Mouse (Mus musculus) limb, embryonic 10.5 days (tissue): ENCODE data around the gene Trmt44. TPM values are rescaled to one million over a fixed set of nuclear protein-coding genes. Genes with fewer than 3 reads are reported as not detected.
A peak's percentile ranks its signal among the peaks of the same experiment; 100 is the strongest.

Experiments
- DNase-seq: peaks from one replicate; pipeline ENCODE4 v3.0.0-alpha.2; 2017; ENCODE audit warnings: low spot score
- H3K27ac ChIP-seq: fragments of 300-500 bp; sonication (generic); 2 replicates; pipeline ENCODE4 v1.5.1; 2016; ENCODE audit warnings: mild to moderate bottlenecking
- H3K27me3 ChIP-seq: fragments of 300-500 bp; sonication (generic); 2 replicates; pipeline ENCODE4 v1.6.1; 2016; ENCODE audit warnings: low read depth, mild to moderate bottlenecking; ENCODE audit not compliant: poor library complexity, severe bottlenecking
- H3K36me3 ChIP-seq: fragments of 300-500 bp; sonication (generic); 2 replicates; pipeline ENCODE4 v1.6.1; 2016; ENCODE audit warnings: mild to moderate bottlenecking, moderate library complexity
- H3K4me1 ChIP-seq: fragments of 300-500 bp; sonication (generic); 2 replicates; pipeline ENCODE4 v1.6.1; 2016
- H3K4me3 ChIP-seq: fragments of 300-500 bp; sonication (generic); 2 replicates; pipeline ENCODE4 v1.5.1; 2016; ENCODE audit warnings: mild to moderate bottlenecking, moderate library complexity
- H3K9me3 ChIP-seq: fragments of 300-500 bp; sonication (generic); replicated peaks from 2 replicates; pipeline ENCODE4 v1.6.1; 2016; ENCODE audit warnings: mild to moderate bottlenecking
- WGBS: fragments of 180-500 bp; shearing (Covaris S2); methylation state at CpG from one replicate; pipeline ENCODE4 v1.1.7; 2016; 5-methylcytosine and 5-hydroxymethylcytosine counted together
- polyA plus RNA-seq: library from polyadenylated mRNA; unstranded; fragments of >200 nt; fragmentation: Nextera tagmentation; extraction: Ambion mirVana; gene quantifications from 2 replicates; pipeline ENCODE4 v1.2.1, GENCODE M21; 2016

Gene Trmt44
- polyA plus RNA-seq, 1 experiment from 2014 or later, result 10.6 TPM

GRCm38 (mm10) chr5:35525469-35526123, 49.3 kb downstream of the Trmt44 start, which contains the start of gene Cpz:
Cpz (minus strand) TSS chr5:35525698.
- peaks cover 38% of the 10 kb centered on the region for H3K4me1 ChIP-seq
- peak within 1 kb of the TSS; percentile 79 for H3K27ac ChIP-seq
- DNase-seq, result peak; percentile 89
- no peaks in the 10 kb centered on the region for H3K9me3 ChIP-seq
- H3K27me3 ChIP-seq, result peaks cover 58% of the 10 kb centered on the region
- WGBS, result 3% methylated on average over 29 of the region's 29 CpGs
- H3K36me3 ChIP-seq, result no peaks in the 10 kb centered on the region
- peak within 1 kb of the TSS; percentile 54 for H3K4me3 ChIP-seq

GRCm38 (mm10) chr5:35524381-35524780, 50.5 kb downstream of the Trmt44 start:
- WGBS, result 70% methylated on average over 2 of the region's 2 CpGs
- Histone ChIP-seq H3K27me3 (peaks cover 67% of the 10 kb centered on the region), H3K4me3 (peak overlapping the region; percentile 54; the same call in 1 of the 2 replicates), H3K36me3 (no peaks in the 10 kb centered on the region), H3K9me3 (no peaks in the 10 kb centered on the region), H3K4me1 (peaks cover 38% of the 10 kb centered on the region), H3K27ac (0 out of 2 replicates have a peak overlapping the region, but pooled peaks have one; percentile 79)
- peak; percentile 56 for DNase-seq

- Histone ChIP-seq H3K4me1 (peaks cover 37% of the 10 kb centered on the region), H3K4me3 (no peak overlapping the region), H3K27me3 (peaks cover 67% of the 10 kb centered on the region), H3K9me3 (no peaks in the 10 kb centered on the region), H3K36me3 (no peaks in the 10 kb centered on the region), H3K27ac (no peak overlapping the region)
- 4% methylated on average over 5 of the region's 5 CpGs for WGBS
- peak; percentile 85 for DNase-seq
These were observed 51.1 kb downstream of the Trmt44 start for GRCm38 (mm10) chr5:35523735-35524134.

GRCm38 (mm10) chr5:35516781-35517180, 58.1 kb downstream of the Trmt44 start:
- H3K27ac ChIP-seq, result no peak overlapping the region
- 92% methylated on average over 11 of the region's 11 CpGs for WGBS

GRCm38 (mm10) chr5:35510589-35510988, 64.3 kb downstream of the Trmt44 start:
- H3K27me3 ChIP-seq, result peaks cover 52% of the 10 kb centered on the region
- WGBS, result 26% methylated on average over 5 of the region's 5 CpGs
- DNase-seq, result peak; percentile 83

More at GRCm38 (mm10) chr5:35516781-35517180, 58.1 kb downstream of the Trmt44 start:
- Histone ChIP-seq H3K27me3 (peaks cover 28% of the 10 kb centered on the region), H3K4me1 (no peaks in the 10 kb centered on the region), H3K4me3 (no peak overlapping the region), H3K9me3 (no peaks in the 10 kb centered on the region), H3K36me3 (no peaks in the 10 kb centered on the region)
- DNase-seq, result no peak

More at GRCm38 (mm10) chr5:35510589-35510988, 64.3 kb downstream of the Trmt44 start:
- Histone ChIP-seq H3K4me1 (no peaks in the 10 kb centered on the region), H3K27ac (no peak overlapping the region), H3K9me3 (no peaks in the 10 kb centered on the region), H3K4me3 (no peak overlapping the region), H3K36me3 (no peaks in the 10 kb centered on the region)

Other genes with a start within 250 kb of the Trmt44 start
- 0.13 and 0.35 TPM in 2 replicates for gene Hmx1, start 186.0 kb downstream of the Trmt44 start, polyA plus RNA-seq
- 4.2 and 8.0 TPM in 2 replicates for gene Cpz, start 49.4 kb downstream of the Trmt44 start, polyA plus RNA-seq
- gene Acox3, start 8.0 kb upstream of the Trmt44 start, polyA plus RNA-seq, result 7.3 and 11.5 TPM in 2 replicates
- gene Htra3, start 104.7 kb upstream of the Trmt44 start, polyA plus RNA-seq, result 0.51 and 0.62 TPM in 2 replicates
- gene Sh3tc1, start 164.9 kb upstream of the Trmt44 start, polyA plus RNA-seq, result 4.9 and 6.6 TPM in 2 replicates
- gene Ablim2, start 182.8 kb upstream of the Trmt44 start, polyA plus RNA-seq, result 0.74 and 0.92 TPM in 2 replicates